Mouse (Mus musculus): ENCODE results near the gene Dapk3.

- TF ChIP-seq CTCF (IDR thresholded peaks at IDR 0.05; ENCODE audit: insufficient read depth, low read depth, low read length) (no peak), POLR2A (IDR thresholded peaks at IDR 0.05; ENCODE audit: insufficient read depth, low read depth, low read length) (no peak)
Observed at GRCm38 (mm10) chr10:81187161-81187560, 4.4 kb downstream of the Dapk3 start.

Data from olfactory bulb, adult 2 months (tissue).